Mouse (Mus musculus) cerebellum, adult 9-11 months (tissue): Measurements from ENCODE around the gene Rbpjl.

Experiments used
- DNase-seq: peaks from one replicate; pipeline ENCODE4 v3.0.0; 2022

The Rbpjl gene

GRCm38 (mm10) chr2:164402906-164403305 lies at the start of gene Rbpjl:
Rbpjl (plus strand) TSS chr2:164403141.
- peak; percentile 31 for DNase-seq

GRCm38 (mm10) chr2:164353356-164353755 lies 49.6 kb upstream of the Rbpjl start:
- DNase-seq = no peak

- no peak for DNase-seq
These were observed 46.6 kb upstream of the Rbpjl start for GRCm38 (mm10) chr2:164356177-164356967.

- no peak for DNase-seq
These were observed 44.6 kb upstream of the Rbpjl start for GRCm38 (mm10) chr2:164358373-164358772.

- DNase-seq = no peak
These were observed 43.9 kb upstream of the Rbpjl start for GRCm38 (mm10) chr2:164359031-164359430.

GRCm38 (mm10) chr2:164359668-164360067 lies 43.3 kb upstream of the Rbpjl start:
- DNase-seq = no peak

GRCm38 (mm10) chr2:164360974-164361657 lies 41.8 kb upstream of the Rbpjl start:
- DNase-seq = no peak

GRCm38 (mm10) chr2:164366947-164367346 lies 36.0 kb upstream of the Rbpjl start:
- no peak for DNase-seq

GRCm38 (mm10) chr2:164368620-164369105 lies 34.3 kb upstream of the Rbpjl start:
- no peak for DNase-seq

- DNase-seq = no peak
These were observed 31.6 kb upstream of the Rbpjl start for GRCm38 (mm10) chr2:164371371-164371770.

GRCm38 (mm10) chr2:164372408-164373053 lies 30.4 kb upstream of the Rbpjl start:
- DNase-seq = no peak

- DNase-seq = no peak
These were observed 29.8 kb upstream of the Rbpjl start for GRCm38 (mm10) chr2:164373187-164373586.

GRCm38 (mm10) chr2:164377478-164378426 lies 25.2 kb upstream of the Rbpjl start:
- no peak for DNase-seq

- no peak for DNase-seq
These were observed 21.2 kb upstream of the Rbpjl start for GRCm38 (mm10) chr2:164381726-164382125.

- no peak for DNase-seq
These were observed 20.0 kb upstream of the Rbpjl start for GRCm38 (mm10) chr2:164382971-164383370.

GRCm38 (mm10) chr2:164383656-164384399 lies 19.1 kb upstream of the Rbpjl start:
- DNase-seq = no peak

- DNase-seq = no peak
These were observed 16.8 kb upstream of the Rbpjl start for GRCm38 (mm10) chr2:164385927-164386763.

- DNase-seq = peak; percentile 23
These were observed 16.0 kb upstream of the Rbpjl start for GRCm38 (mm10) chr2:164386953-164387352.

- peak; percentile 19 for DNase-seq
These were observed 13.9 kb upstream of the Rbpjl start, which contains the start of gene Slpi for GRCm38 (mm10) chr2:164389020-164389419. Slpi (minus strand) TSS chr2:164389095.

- DNase-seq = peak; percentile 80
These were observed 13.4 kb upstream of the Rbpjl start for GRCm38 (mm10) chr2:164389499-164389898.

GRCm38 (mm10) chr2:164393126-164393525 lies 9.8 kb upstream of the Rbpjl start:
- DNase-seq = no peak
